Mouse (Mus musculus): ENCODE data around the gene Lrmda. TPM values are rescaled to one million over a fixed set of nuclear protein-coding genes. Genes with fewer than 3 reads are reported as not detected.

Lrmda gene
- polyA plus RNA-seq, 1 experiment from 2014 or later: 1.8 TPM

- WGBS: 48% methylated on average over 13 of the region's 13 CpGs
- H3K27ac ChIP-seq (ENCODE audit: low read depth, low read length): no peak overlapping the region
- no peak for TF ChIP-seq CTCF (IDR thresholded peaks at IDR 0.05; ENCODE audit: low read depth)
These were observed 133.2 kb downstream of the Lrmda start for GRCm38 (mm10) chr14:22152701-22153100.

GRCm38 (mm10) chr14:22154096-22154495 is 134.6 kb downstream of the Lrmda start:
- 74% methylated on average over 8 of the region's 8 CpGs for WGBS
- no peak overlapping the region for H3K27ac ChIP-seq (ENCODE audit: low read depth, low read length)
- TF ChIP-seq CTCF (IDR thresholded peaks at IDR 0.05; ENCODE audit: low read depth): no peak
- H3K9me3 ChIP-seq (ENCODE audit: control insufficient read depth): no peaks in the 10 kb centered on the region
- peaks cover 4% of the 10 kb centered on the region; the same call in 1 of the 2 replicates for H3K4me1 ChIP-seq (replicated peaks; ENCODE audit: control insufficient read depth, insufficient read depth, low read length)
- ATAC-seq: no peak
- H3K27me3 ChIP-seq (replicated peaks; ENCODE audit: control insufficient read depth, insufficient read depth, low read length): no peaks in the 10 kb centered on the region
- no peak overlapping the region for H3K4me2 ChIP-seq (replicated peaks; ENCODE audit: low read depth)
- H3K9ac ChIP-seq (ENCODE audit: low read depth, low read length): no peak overlapping the region
- no peak overlapping the region for H3K4me3 ChIP-seq (ENCODE audit: low read depth, low read length)
- no peaks in the 10 kb centered on the region for H3K36me3 ChIP-seq (ENCODE audit: control insufficient read depth, insufficient read depth)

More at GRCm38 (mm10) chr14:22152701-22153100, 133.2 kb downstream of the Lrmda start:
- no peaks in the 10 kb centered on the region for H3K27me3 ChIP-seq (replicated peaks; ENCODE audit: control insufficient read depth, insufficient read depth, low read length)
- H3K36me3 ChIP-seq (ENCODE audit: control insufficient read depth, insufficient read depth): no peaks in the 10 kb centered on the region
- H3K4me3 ChIP-seq (ENCODE audit: low read depth, low read length): no peak overlapping the region
- H3K4me2 ChIP-seq (replicated peaks; ENCODE audit: low read depth): no peak overlapping the region
- peaks cover 4% of the 10 kb centered on the region; the same call in 1 of the 2 replicates for H3K4me1 ChIP-seq (replicated peaks; ENCODE audit: control insufficient read depth, insufficient read depth, low read length)
- no peak for ATAC-seq
- no peaks in the 10 kb centered on the region for H3K9me3 ChIP-seq (ENCODE audit: control insufficient read depth)
- H3K9ac ChIP-seq (ENCODE audit: low read depth, low read length): no peak overlapping the region

GRCm38 (mm10) chr14:22155034-22155433 is 135.5 kb downstream of the Lrmda start:
- WGBS: 36% methylated on average over 2 of the region's 2 CpGs
- no peak for ATAC-seq
- no peak for TF ChIP-seq CTCF (IDR thresholded peaks at IDR 0.05; ENCODE audit: low read depth)

GRCm38 (mm10) chr14:22155512-22156026 is 136.1 kb downstream of the Lrmda start:
- H3K4me1 ChIP-seq (replicated peaks; ENCODE audit: control insufficient read depth, insufficient read depth, low read length): peaks cover 4% of the 10 kb centered on the region; the same call in 1 of the 2 replicates
- H3K4me2 ChIP-seq (replicated peaks; ENCODE audit: low read depth): no peak overlapping the region
- TF ChIP-seq CTCF (IDR thresholded peaks at IDR 0.05; ENCODE audit: low read depth): no peak
- no peak overlapping the region for H3K9ac ChIP-seq (ENCODE audit: low read depth, low read length)
- no peaks in the 10 kb centered on the region for H3K27me3 ChIP-seq (replicated peaks; ENCODE audit: control insufficient read depth, insufficient read depth, low read length)
- no peaks in the 10 kb centered on the region for H3K36me3 ChIP-seq (ENCODE audit: control insufficient read depth, insufficient read depth)
- no peak overlapping the region for H3K27ac ChIP-seq (ENCODE audit: low read depth, low read length)
- no peak for ATAC-seq
- whole genome bisulfite sequencing: 51% methylated on average over 4 of the region's 4 CpGs
- no peaks in the 10 kb centered on the region for H3K9me3 ChIP-seq (ENCODE audit: control insufficient read depth)
- no peak overlapping the region for H3K4me3 ChIP-seq (ENCODE audit: low read depth, low read length)

More at GRCm38 (mm10) chr14:22155034-22155433, 135.5 kb downstream of the Lrmda start:
- no peak overlapping the region for H3K27ac ChIP-seq (ENCODE audit: low read depth, low read length)
- peaks cover 4% of the 10 kb centered on the region; the same call in 1 of the 2 replicates for H3K4me1 ChIP-seq (replicated peaks; ENCODE audit: control insufficient read depth, insufficient read depth, low read length)
- H3K4me2 ChIP-seq (replicated peaks; ENCODE audit: low read depth): no peak overlapping the region
- H3K9ac ChIP-seq (ENCODE audit: low read depth, low read length): no peak overlapping the region
- no peaks in the 10 kb centered on the region for H3K9me3 ChIP-seq (ENCODE audit: control insufficient read depth)
- no peak overlapping the region for H3K4me3 ChIP-seq (ENCODE audit: low read depth, low read length)
- H3K27me3 ChIP-seq (replicated peaks; ENCODE audit: control insufficient read depth, insufficient read depth, low read length): no peaks in the 10 kb centered on the region
- H3K36me3 ChIP-seq (ENCODE audit: control insufficient read depth, insufficient read depth): no peaks in the 10 kb centered on the region

- 42% methylated on average over 6 of the region's 6 CpGs for WGBS
- no peak for ATAC-seq
These were observed 137.5 kb downstream of the Lrmda start for GRCm38 (mm10) chr14:22156991-22157390.

GRCm38 (mm10) chr14:22161416-22161815 is 141.9 kb downstream of the Lrmda start:
- Histone ChIP-seq H3K9ac (ENCODE audit: low read depth, low read length) (no peak overlapping the region), H3K4me3 (ENCODE audit: low read depth, low read length) (no peak overlapping the region), H3K9me3 (ENCODE audit: control insufficient read depth) (no peaks in the 10 kb centered on the region), H3K4me1 (replicated peaks; ENCODE audit: control insufficient read depth, insufficient read depth, low read length) (no peaks in the 10 kb centered on the region), H3K36me3 (ENCODE audit: control insufficient read depth, insufficient read depth) (no peaks in the 10 kb centered on the region), H3K4me2 (replicated peaks; ENCODE audit: low read depth) (no peak overlapping the region), H3K27me3 (replicated peaks; ENCODE audit: control insufficient read depth, insufficient read depth, low read length) (no peaks in the 10 kb centered on the region), H3K27ac (ENCODE audit: low read depth, low read length) (no peak overlapping the region)
- no peak for ATAC-seq
- WGBS: 33% methylated on average over 3 of the region's 3 CpGs
- TF ChIP-seq CTCF (IDR thresholded peaks at IDR 0.05; ENCODE audit: low read depth): no peak

More at GRCm38 (mm10) chr14:22156991-22157390, 137.5 kb downstream of the Lrmda start:
- no peak overlapping the region for H3K27ac ChIP-seq (ENCODE audit: low read depth, low read length)
- H3K9ac ChIP-seq (ENCODE audit: low read depth, low read length): no peak overlapping the region
- no peaks in the 10 kb centered on the region for H3K27me3 ChIP-seq (replicated peaks; ENCODE audit: control insufficient read depth, insufficient read depth, low read length)
- no peak overlapping the region for H3K4me3 ChIP-seq (ENCODE audit: low read depth, low read length)
- peaks cover 4% of the 10 kb centered on the region; the same call in 1 of the 2 replicates for H3K4me1 ChIP-seq (replicated peaks; ENCODE audit: control insufficient read depth, insufficient read depth, low read length)
- H3K4me2 ChIP-seq (replicated peaks; ENCODE audit: low read depth): no peak overlapping the region
- no peak for TF ChIP-seq CTCF (IDR thresholded peaks at IDR 0.05; ENCODE audit: low read depth)
- H3K9me3 ChIP-seq (ENCODE audit: control insufficient read depth): no peaks in the 10 kb centered on the region
- no peaks in the 10 kb centered on the region for H3K36me3 ChIP-seq (ENCODE audit: control insufficient read depth, insufficient read depth)

All from intestine, postnatal 0 days (tissue).